Mouse (Mus musculus) forebrain, embryonic 15.5 days (tissue): ENCODE data around the gene Arid1a. TPM values are rescaled to one million over a fixed set of nuclear protein-coding genes. Genes with fewer than 3 reads are reported as not detected.

ENCODE experiments used
- ATAC-seq: fragments of 200-750 bp; cut with Nextera tagmentation; replicated peaks from 2 replicates; pipeline ENCODE4 v1.8.0; 2017; ENCODE audit warnings: mild to moderate bottlenecking, moderate TSS enrichment, moderate library complexity
- H3K27ac ChIP-seq: fragments of 300-500 bp; sonication (generic); replicated peaks from 2 replicates; pipeline ENCODE4 v1.5.1; 2015; ENCODE audit warnings: mild to moderate bottlenecking, inconsistent platforms
- H3K27me3 ChIP-seq: fragments of 300-500 bp; sonication (generic); 2 replicates; pipeline ENCODE4 v1.6.1; 2015; ENCODE audit warnings: inconsistent platforms
- H3K36me3 ChIP-seq: fragments of 300-500 bp; sonication (generic); 2 replicates; pipeline ENCODE4 v1.6.1; 2015; ENCODE audit warnings: mild to moderate bottlenecking, inconsistent platforms
- H3K4me1 ChIP-seq: fragments of 300-500 bp; sonication (generic); 2 replicates; pipeline ENCODE4 v1.6.1; 2015; ENCODE audit warnings: inconsistent platforms
- H3K4me2 ChIP-seq: fragments of 300-500 bp; sonication (generic); replicated peaks from 2 replicates; pipeline ENCODE4 v1.6.1; 2015; ENCODE audit warnings: mild to moderate bottlenecking, inconsistent platforms
- H3K4me3 ChIP-seq: fragments of 300-500 bp; sonication (generic); 2 replicates; pipeline ENCODE4 v1.5.1; 2015; ENCODE audit warnings: mild to moderate bottlenecking, inconsistent platforms
- H3K9ac ChIP-seq: fragments of 300-500 bp; sonication (generic); replicated peaks from 2 replicates; pipeline ENCODE4 v1.6.1; 2015; ENCODE audit warnings: mild to moderate bottlenecking, inconsistent platforms
- H3K9me3 ChIP-seq: fragments of 300-500 bp; sonication (generic); 2 replicates; pipeline ENCODE4 v1.6.1; 2016; ENCODE audit warnings: inconsistent platforms
- WGBS: fragments of 180-500 bp; shearing (Covaris S2); methylation state at CpG from one replicate; pipeline ENCODE4 v1.1.7; 2015; ENCODE audit warnings: mixed read lengths; 5-methylcytosine and 5-hydroxymethylcytosine counted together
- microRNA-seq: library from miRNA; unstranded; fragments of <30 nt; microRNA quantifications from one replicate; pipeline ENCODE4, GENCODE M21; 2016
- polyA plus RNA-seq: library from polyadenylated mRNA; unstranded; fragments of >200 nt; fragmentation: Nextera tagmentation; extraction: Ambion mirVana; gene quantifications from 2 replicates; pipeline ENCODE4 v1.2.1, GENCODE M21; 2015

Arid1a gene
- polyA plus RNA-seq, 1 experiment from 2014 or later = 40.9 TPM

DNA sequence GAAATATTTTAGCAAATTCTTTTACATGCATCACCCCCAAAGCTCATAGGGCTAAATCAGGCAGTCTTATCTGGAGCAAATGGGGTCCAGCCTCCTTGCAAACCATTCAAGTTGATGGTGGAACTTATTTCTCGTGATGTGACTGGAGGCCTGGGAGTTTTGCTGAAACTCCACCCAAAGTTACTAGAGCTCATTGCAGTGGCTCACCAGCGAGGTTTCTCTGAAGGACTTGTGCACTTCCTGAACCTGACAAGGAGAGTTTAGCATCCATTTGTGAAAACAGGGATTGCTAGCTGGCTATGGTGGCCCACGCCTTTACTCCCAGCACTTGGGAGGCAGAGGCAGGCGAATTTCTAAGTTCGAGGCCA is 122.5 kb downstream of the Arid1a start:
- Histone ChIP-seq H3K36me3 (no peaks in the 10 kb centered on the region), H3K4me3 (no peak overlapping the region), H3K27ac (no peak overlapping the region), H3K4me1 (peaks cover 16% of the 10 kb centered on the region), H3K27me3 (no peaks in the 10 kb centered on the region), H3K9me3 (no peaks in the 10 kb centered on the region), H3K4me2 (no peak overlapping the region), H3K9ac (no peak overlapping the region)
- WGBS = 84% methylated on average over 5 of the region's 5 CpGs
- no peak for ATAC-seq

DNA sequence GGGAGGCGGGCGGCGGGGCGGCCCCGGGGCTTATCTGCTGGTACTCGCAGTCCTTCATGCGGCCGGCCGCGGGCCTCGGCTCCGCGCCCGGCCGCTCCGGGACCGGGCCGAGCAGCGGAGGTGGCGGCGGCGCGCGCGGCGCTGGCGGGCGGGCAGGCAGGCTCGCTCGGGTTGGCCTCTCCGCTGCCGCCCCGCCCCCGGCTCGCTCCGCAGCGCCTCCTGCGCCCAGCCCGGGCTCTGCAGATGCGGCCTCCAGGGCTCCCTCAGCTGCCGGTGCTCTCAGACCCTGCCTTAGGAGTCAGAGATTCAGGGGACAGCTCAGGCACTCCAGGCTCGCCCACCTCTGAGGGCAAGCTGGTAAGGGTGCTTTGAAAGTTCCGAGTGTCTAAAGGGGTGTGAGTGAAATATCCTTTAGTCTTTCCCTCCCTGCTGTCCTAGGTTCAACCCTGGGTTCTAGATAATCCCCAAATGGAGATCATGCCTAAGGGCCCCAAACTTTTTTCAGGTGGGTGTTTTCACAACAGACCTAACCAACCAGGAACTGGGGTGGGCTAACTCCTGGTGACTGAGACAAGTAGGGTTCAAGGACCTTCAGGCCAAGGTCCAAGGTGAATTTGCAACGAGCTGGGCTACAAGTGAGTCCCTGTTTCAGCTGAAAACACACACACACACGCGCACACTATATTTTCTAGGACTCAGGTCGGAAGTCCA is 123.1 kb downstream of the Arid1a start:
- H3K27ac ChIP-seq = peak overlapping the region; percentile 84
- H3K36me3 ChIP-seq = no peaks in the 10 kb centered on the region
- peak overlapping the region; percentile 92 for H3K9ac ChIP-seq
- H3K27me3 ChIP-seq = no peaks in the 10 kb centered on the region
- ATAC-seq = peak; percentile 94
- peaks cover 16% of the 10 kb centered on the region for H3K4me1 ChIP-seq
- no peaks in the 10 kb centered on the region for H3K9me3 ChIP-seq
- peak overlapping the region; percentile 88 for H3K4me3 ChIP-seq
- 10% methylated on average over 36 of the region's 47 CpGs for WGBS
- peak overlapping the region; percentile 97 for H3K4me2 ChIP-seq

DNA sequence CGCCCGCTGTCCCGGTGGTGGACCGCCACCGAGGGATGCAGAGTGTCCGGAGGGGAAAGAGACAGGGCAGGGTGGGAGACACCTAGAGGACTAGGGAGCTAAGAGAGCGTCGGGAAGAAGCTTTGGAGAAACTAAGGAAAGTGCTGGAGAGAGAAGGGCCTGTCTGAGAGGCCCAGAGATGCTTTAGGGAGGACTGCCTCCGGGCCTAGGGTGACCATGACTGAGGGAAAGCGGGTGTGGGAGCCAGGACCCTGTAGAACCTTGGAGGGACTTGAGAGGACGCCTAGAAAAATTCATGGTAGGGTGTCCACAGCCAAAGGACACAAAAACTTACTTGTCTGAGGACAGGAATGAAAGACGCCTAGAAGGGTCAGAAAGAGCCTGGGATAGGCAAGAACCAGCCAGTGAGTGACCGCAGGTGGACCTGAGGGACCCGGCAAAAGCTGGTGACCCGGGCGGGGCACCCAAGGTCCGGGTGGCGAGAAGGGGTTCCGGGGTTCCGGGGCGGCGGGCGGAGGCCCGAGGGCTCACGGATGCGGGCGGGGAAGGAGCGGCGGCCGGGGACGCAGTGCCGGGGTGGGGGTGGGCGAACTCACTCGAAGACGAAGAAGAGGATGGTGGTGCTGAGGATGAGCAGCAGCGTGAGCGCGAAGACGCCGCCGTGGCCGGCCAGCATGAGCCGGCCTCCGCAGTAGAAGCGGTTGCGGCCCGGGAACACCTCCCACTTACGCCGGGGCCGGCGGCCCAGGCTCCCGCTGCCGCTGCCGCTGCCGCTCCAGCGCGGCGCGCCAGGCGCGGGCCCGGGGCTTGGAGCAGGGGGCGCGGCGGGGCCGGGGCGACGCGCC is 123.9 kb downstream of the Arid1a start:
- peak overlapping the region; percentile 92 for H3K9ac ChIP-seq
- peak; percentile 81 for ATAC-seq
- H3K4me3 ChIP-seq = peak overlapping the region; percentile 88
- no peaks in the 10 kb centered on the region for H3K36me3 ChIP-seq
- no peaks in the 10 kb centered on the region for H3K27me3 ChIP-seq
- H3K27ac ChIP-seq = peak overlapping the region; percentile 84
- H3K4me2 ChIP-seq = peak overlapping the region; percentile 97
- WGBS = under 1% methylated on average over 55 of the region's 69 CpGs
- H3K4me1 ChIP-seq = peaks cover 16% of the 10 kb centered on the region
- H3K9me3 ChIP-seq = no peaks in the 10 kb centered on the region

- Histone ChIP-seq H3K27ac (no peak overlapping the region), H3K4me1 (peaks cover 16% of the 10 kb centered on the region), H3K9ac (peak overlapping the region; percentile 92), H3K9me3 (no peaks in the 10 kb centered on the region), H3K27me3 (no peaks in the 10 kb centered on the region), H3K4me3 (peak overlapping the region; percentile 88), H3K4me2 (peak overlapping the region; percentile 97), H3K36me3 (no peaks in the 10 kb centered on the region)
- 27% methylated on average over 9 of the region's 9 CpGs for WGBS
- ATAC-seq = no peak
Measured at GRCm38 (mm10) chr4:133631769-133632411, 124.7 kb downstream of the Arid1a start.

DNA sequence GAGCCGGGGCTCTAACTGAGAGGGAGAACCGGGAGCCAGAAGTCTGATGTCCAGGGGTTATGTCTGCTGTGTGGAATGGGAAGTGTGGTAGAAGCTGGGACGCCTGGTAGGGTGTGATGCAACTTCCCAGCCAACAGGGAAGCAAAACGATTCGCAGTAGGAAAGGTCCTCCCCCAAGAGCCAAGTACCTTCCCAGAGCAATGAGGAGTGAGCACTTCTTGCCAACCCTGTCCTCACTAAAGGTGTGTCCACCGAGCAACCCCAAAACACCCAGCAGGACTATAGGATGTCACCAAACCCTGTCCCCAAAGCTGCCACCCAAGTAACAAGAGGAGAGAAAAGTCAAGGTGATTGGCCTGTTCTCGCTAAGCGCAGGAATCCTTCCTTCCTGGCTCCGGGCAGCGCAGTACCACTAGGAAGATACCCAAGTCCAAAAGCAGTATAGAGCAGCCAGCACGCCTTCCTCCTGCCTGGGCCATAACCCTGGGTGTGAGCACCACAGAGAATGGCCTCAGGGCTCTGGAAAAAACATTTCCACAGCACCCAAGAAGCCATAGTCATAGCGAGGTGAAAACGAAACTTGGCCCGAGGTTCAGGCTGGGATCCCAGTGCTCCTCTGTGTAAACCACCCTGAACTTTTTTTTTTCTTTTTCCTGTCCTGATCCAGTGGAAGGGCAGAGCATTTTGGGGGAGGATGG is 125.3 kb downstream of the Arid1a start:
- Histone ChIP-seq H3K4me1 (peaks cover 16% of the 10 kb centered on the region), H3K9ac (no peak overlapping the region), H3K27ac (no peak overlapping the region), H3K4me3 (no peak overlapping the region), H3K9me3 (no peaks in the 10 kb centered on the region), H3K36me3 (no peaks in the 10 kb centered on the region), H3K27me3 (no peaks in the 10 kb centered on the region), H3K4me2 (no peak overlapping the region)
- WGBS = 86% methylated on average over 14 of the region's 14 CpGs
- ATAC-seq = no peak

DNA sequence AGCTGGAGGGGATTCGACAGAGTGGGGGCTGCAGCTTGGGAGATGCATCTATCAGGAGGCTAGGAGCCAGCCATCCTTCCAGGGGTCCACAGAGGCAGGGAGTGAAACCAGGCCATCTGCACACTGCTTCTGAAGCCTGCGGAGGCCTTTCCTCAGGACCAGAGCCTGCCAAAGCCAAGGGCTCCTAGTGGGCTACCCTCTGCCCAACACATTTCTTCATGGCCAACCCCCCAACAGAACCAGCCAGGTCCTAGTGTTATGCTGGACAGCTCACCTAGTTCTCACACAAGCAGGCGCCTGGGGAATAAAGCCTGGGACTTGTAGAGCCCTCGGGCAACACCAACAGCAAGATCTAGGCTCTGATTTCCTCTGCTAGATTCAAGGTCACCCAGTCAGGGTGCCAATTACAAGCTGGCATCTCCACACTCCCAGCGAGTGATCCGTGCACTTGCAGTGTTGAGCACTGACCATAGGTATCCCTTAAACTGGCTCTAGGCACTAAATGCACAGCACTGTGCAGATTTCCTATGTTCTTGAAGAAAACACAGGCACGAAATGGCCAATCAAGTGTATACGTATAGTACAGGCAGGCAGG is 126.1 kb downstream of the Arid1a start:
- no peak overlapping the region for H3K27ac ChIP-seq

DNA sequence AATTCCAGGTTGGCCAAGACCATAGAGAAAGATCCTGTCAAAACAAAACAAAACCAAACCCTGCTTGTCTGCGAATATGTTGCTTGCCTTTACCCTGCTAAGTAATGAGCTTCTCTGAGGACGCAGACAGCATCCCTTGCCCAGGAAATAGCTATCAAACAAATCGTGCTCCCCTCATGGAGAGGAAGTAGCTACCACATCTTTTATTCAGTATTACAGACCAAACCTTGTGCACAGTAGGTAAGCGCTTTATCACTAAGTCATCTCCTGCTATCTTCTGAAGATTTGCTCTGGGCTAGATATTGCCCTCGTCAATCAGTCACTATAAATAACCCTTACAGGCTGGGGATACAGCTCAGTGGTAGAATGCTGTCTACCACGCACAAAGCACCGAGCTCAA is 127.4 kb downstream of the Arid1a start:
- Histone ChIP-seq H3K9ac (no peak overlapping the region), H3K27ac (no peak overlapping the region), H3K4me2 (no peak overlapping the region), H3K4me1 (peaks cover 16% of the 10 kb centered on the region), H3K36me3 (peaks cover 8% of the 10 kb centered on the region), H3K4me3 (no peak overlapping the region), H3K27me3 (no peaks in the 10 kb centered on the region), H3K9me3 (no peaks in the 10 kb centered on the region)
- ATAC-seq = no peak
- 91% methylated on average over 7 of the region's 7 CpGs for WGBS

More for the DNA sequence above, 126.1 kb downstream of the Arid1a start:
- Histone ChIP-seq H3K9ac (no peak overlapping the region), H3K4me3 (no peak overlapping the region), H3K36me3 (peaks cover 4% of the 10 kb centered on the region), H3K4me1 (peaks cover 16% of the 10 kb centered on the region), H3K4me2 (no peak overlapping the region), H3K27me3 (no peaks in the 10 kb centered on the region), H3K9me3 (no peaks in the 10 kb centered on the region)
- no peak for ATAC-seq
- 90% methylated on average over 8 of the region's 8 CpGs for WGBS

Small RNA genes lying within 50 kb of the gene (microRNA-seq; reads per million reads assigned to microRNA genes)
- not detected for gene Mir7227

Other genes starting within 250 kb of the Arid1a start
- 0.18 and 0.41 TPM in 2 replicates for gene Kdf1, start 237.8 kb downstream of the Arid1a start, polyA plus RNA-seq
- gene Nudc, start 210.8 kb downstream of the Arid1a start, polyA plus RNA-seq = 276 and 280 TPM in 2 replicates
- gene Nr0b2, start 203.4 kb downstream of the Arid1a start, polyA plus RNA-seq = not detected in 2 replicates
- 7.9 and 9.0 TPM in 2 replicates for gene Gpatch3, start 182.0 kb downstream of the Arid1a start, polyA plus RNA-seq
- gene Gpn2, start 172.4 kb downstream of the Arid1a start, polyA plus RNA-seq = 24.0 and 25.7 TPM in 2 replicates
- 0.97 and 1.1 TPM in 2 replicates for gene Sfn, start 154.6 kb downstream of the Arid1a start, polyA plus RNA-seq
- 4.9 and 6.3 TPM in 2 replicates for gene Zdhhc18, start 106.6 kb downstream of the Arid1a start, polyA plus RNA-seq
- gene Pigv, start 84.1 kb downstream of the Arid1a start, polyA plus RNA-seq = 16.5 and 16.9 TPM in 2 replicates
- 15.6 and 16.5 TPM in 2 replicates for gene Rps6ka1, start 131.0 kb upstream of the Arid1a start, polyA plus RNA-seq
- gene Hmgn2, start 211.9 kb upstream of the Arid1a start, polyA plus RNA-seq = 2,070 and 2,100 TPM in 2 replicates
- gene Dhdds, start 244.1 kb upstream of the Arid1a start, polyA plus RNA-seq = 52.8 and 56.7 TPM in 2 replicates